Mouse (Mus musculus): ENCODE data around the gene Fan1. TPM values are rescaled to one million over a fixed set of nuclear protein-coding genes. Genes with fewer than 3 reads are reported as not detected.

Fan1 gene
- polyA plus RNA-seq, 1 experiment, result 1.6 TPM

- Histone ChIP-seq H3K4me3 (ENCODE audit: insufficient read depth, poor library complexity, severe bottlenecking) (no peak overlapping the region), H3K27me3 (ENCODE audit: control insufficient read depth, insufficient read depth, insufficient read length) (no peaks in the 10 kb centered on the region), H3K79me3 (ENCODE audit: low read depth) (no peaks in the 10 kb centered on the region), H3K79me2 (ENCODE audit: control insufficient read depth, insufficient read depth) (no peaks in the 10 kb centered on the region), H3K36me3 (ENCODE audit: control insufficient read depth, insufficient read depth) (peaks cover 12% of the 10 kb centered on the region), H3ac (ENCODE audit: control insufficient read depth, insufficient read length, low read depth) (no peak overlapping the region)
- TF ChIP-seq FOSL1 (IDR thresholded peaks at IDR 0.05; ENCODE audit: insufficient read depth, low read length, poor library complexity, severe bottlenecking) (no peak), USF1 (IDR thresholded peaks at IDR 0.05; ENCODE audit: low read depth) (no peak), MYOD1 (IDR thresholded peaks at IDR 0.05; ENCODE audit: control insufficient read depth, insufficient read length, low read depth) (no peak), CTCF (IDR thresholded peaks at IDR 0.05; ENCODE audit: control insufficient read depth, insufficient read depth, insufficient read length) (no peak), CEBPB (IDR thresholded peaks at IDR 0.05; ENCODE audit: low read depth) (no peak), MYOG (IDR thresholded peaks at IDR 0.05; ENCODE audit: control insufficient read depth, extremely low read depth, insufficient read length) (no peak), MAX (IDR thresholded peaks at IDR 0.05) (no peak)
Observed at GRCm38 (mm10) chr7:64360586-64360945, 13.3 kb downstream of the Fan1 start.

GRCm38 (mm10) chr7:64359943-64360585, 13.8 kb downstream of the Fan1 start:
- H3K27me3 ChIP-seq (ENCODE audit: control insufficient read depth, insufficient read depth, insufficient read length), result no peaks in the 10 kb centered on the region
- no peak overlapping the region for H3K4me3 ChIP-seq (ENCODE audit: insufficient read depth, poor library complexity, severe bottlenecking)
- no peaks in the 10 kb centered on the region for H3K79me2 ChIP-seq (ENCODE audit: control insufficient read depth, insufficient read depth)
- no peaks in the 10 kb centered on the region for H3K79me3 ChIP-seq (ENCODE audit: low read depth)
- TF ChIP-seq CTCF (IDR thresholded peaks at IDR 0.05; ENCODE audit: control insufficient read depth, insufficient read depth, insufficient read length) (no peak), MYOD1 (IDR thresholded peaks at IDR 0.05; ENCODE audit: control insufficient read depth, insufficient read length, low read depth) (no peak), USF1 (IDR thresholded peaks at IDR 0.05; ENCODE audit: low read depth) (no peak), FOSL1 (IDR thresholded peaks at IDR 0.05; ENCODE audit: insufficient read depth, low read length, poor library complexity, severe bottlenecking) (no peak), MAX (IDR thresholded peaks at IDR 0.05) (no peak), CEBPB (IDR thresholded peaks at IDR 0.05; ENCODE audit: low read depth) (no peak), MYOG (IDR thresholded peaks at IDR 0.05; ENCODE audit: control insufficient read depth, extremely low read depth, insufficient read length) (no peak)
- peaks cover 12% of the 10 kb centered on the region for H3K36me3 ChIP-seq (ENCODE audit: control insufficient read depth, insufficient read depth)
- H3ac ChIP-seq (ENCODE audit: control insufficient read depth, insufficient read length, low read depth), result no peak overlapping the region

- Histone ChIP-seq H3K4me3 (ENCODE audit: insufficient read depth, poor library complexity, severe bottlenecking) (no peak overlapping the region), H3K36me3 (ENCODE audit: control insufficient read depth, insufficient read depth) (peaks cover 12% of the 10 kb centered on the region), H3ac (ENCODE audit: control insufficient read depth, insufficient read length, low read depth) (no peak overlapping the region), H3K27me3 (ENCODE audit: control insufficient read depth, insufficient read depth, insufficient read length) (no peaks in the 10 kb centered on the region), H3K79me2 (ENCODE audit: control insufficient read depth, insufficient read depth) (no peaks in the 10 kb centered on the region), H3K79me3 (ENCODE audit: low read depth) (no peaks in the 10 kb centered on the region)
- TF ChIP-seq USF1 (IDR thresholded peaks at IDR 0.05; ENCODE audit: low read depth) (no peak), MYOG (IDR thresholded peaks at IDR 0.05; ENCODE audit: control insufficient read depth, extremely low read depth, insufficient read length) (no peak), CEBPB (IDR thresholded peaks at IDR 0.05; ENCODE audit: low read depth) (no peak), CTCF (IDR thresholded peaks at IDR 0.05; ENCODE audit: control insufficient read depth, insufficient read depth, insufficient read length) (no peak), FOSL1 (IDR thresholded peaks at IDR 0.05; ENCODE audit: insufficient read depth, low read length, poor library complexity, severe bottlenecking) (no peak), MAX (IDR thresholded peaks at IDR 0.05) (no peak), MYOD1 (IDR thresholded peaks at IDR 0.05; ENCODE audit: control insufficient read depth, insufficient read length, low read depth) (no peak)
Observed at GRCm38 (mm10) chr7:64358666-64359065, 15.2 kb downstream of the Fan1 start.

GRCm38 (mm10) chr7:64357405-64357804, 16.5 kb downstream of the Fan1 start:
- Histone ChIP-seq H3K36me3 (ENCODE audit: control insufficient read depth, insufficient read depth) (peaks cover 7% of the 10 kb centered on the region), H3K79me3 (ENCODE audit: low read depth) (no peaks in the 10 kb centered on the region), H3K27me3 (ENCODE audit: control insufficient read depth, insufficient read depth, insufficient read length) (no peaks in the 10 kb centered on the region), H3ac (ENCODE audit: control insufficient read depth, insufficient read length, low read depth) (no peak overlapping the region), H3K79me2 (ENCODE audit: control insufficient read depth, insufficient read depth) (no peaks in the 10 kb centered on the region), H3K4me3 (ENCODE audit: insufficient read depth, poor library complexity, severe bottlenecking) (no peak overlapping the region)
- TF ChIP-seq FOSL1 (IDR thresholded peaks at IDR 0.05; ENCODE audit: insufficient read depth, low read length, poor library complexity, severe bottlenecking), result no peak
- TF ChIP-seq MAX (IDR thresholded peaks at IDR 0.05), result no peak
- TF ChIP-seq CEBPB (IDR thresholded peaks at IDR 0.05; ENCODE audit: low read depth), result no peak
- TF ChIP-seq CTCF (IDR thresholded peaks at IDR 0.05; ENCODE audit: control insufficient read depth, insufficient read depth, insufficient read length), result no peak
- TF ChIP-seq MYOG (IDR thresholded peaks at IDR 0.05; ENCODE audit: control insufficient read depth, extremely low read depth, insufficient read length), result no peak
- TF ChIP-seq MYOD1 (IDR thresholded peaks at IDR 0.05; ENCODE audit: control insufficient read depth, insufficient read length, low read depth), result no peak
- no peak for TF ChIP-seq USF1 (IDR thresholded peaks at IDR 0.05; ENCODE audit: low read depth)

- no peak for TF ChIP-seq CTCF (IDR thresholded peaks at IDR 0.05; ENCODE audit: control insufficient read depth, insufficient read depth, insufficient read length)
- TF ChIP-seq MYOG (IDR thresholded peaks at IDR 0.05; ENCODE audit: control insufficient read depth, extremely low read depth, insufficient read length), result no peak
- no peak for TF ChIP-seq MYOD1 (IDR thresholded peaks at IDR 0.05; ENCODE audit: control insufficient read depth, insufficient read length, low read depth)
- TF ChIP-seq MAX (IDR thresholded peaks at IDR 0.05), result no peak
- TF ChIP-seq CEBPB (IDR thresholded peaks at IDR 0.05; ENCODE audit: low read depth), result no peak
- no peak for TF ChIP-seq FOSL1 (IDR thresholded peaks at IDR 0.05; ENCODE audit: insufficient read depth, low read length, poor library complexity, severe bottlenecking)
- no peak for TF ChIP-seq USF1 (IDR thresholded peaks at IDR 0.05; ENCODE audit: low read depth)
- Histone ChIP-seq H3K27me3 (ENCODE audit: control insufficient read depth, insufficient read depth, insufficient read length) (no peaks in the 10 kb centered on the region), H3K4me3 (ENCODE audit: insufficient read depth, poor library complexity, severe bottlenecking) (no peak overlapping the region), H3K36me3 (ENCODE audit: control insufficient read depth, insufficient read depth) (peaks cover 7% of the 10 kb centered on the region), H3ac (ENCODE audit: control insufficient read depth, insufficient read length, low read depth) (no peak overlapping the region), H3K79me2 (ENCODE audit: control insufficient read depth, insufficient read depth) (no peaks in the 10 kb centered on the region), H3K79me3 (ENCODE audit: low read depth) (no peaks in the 10 kb centered on the region)
Observed at GRCm38 (mm10) chr7:64356661-64357060, 17.2 kb downstream of the Fan1 start.

Data from C2C12 (cell line).